Mouse (Mus musculus): Measurements from ENCODE around the gene Erbb3.

The Erbb3 gene

DNA sequence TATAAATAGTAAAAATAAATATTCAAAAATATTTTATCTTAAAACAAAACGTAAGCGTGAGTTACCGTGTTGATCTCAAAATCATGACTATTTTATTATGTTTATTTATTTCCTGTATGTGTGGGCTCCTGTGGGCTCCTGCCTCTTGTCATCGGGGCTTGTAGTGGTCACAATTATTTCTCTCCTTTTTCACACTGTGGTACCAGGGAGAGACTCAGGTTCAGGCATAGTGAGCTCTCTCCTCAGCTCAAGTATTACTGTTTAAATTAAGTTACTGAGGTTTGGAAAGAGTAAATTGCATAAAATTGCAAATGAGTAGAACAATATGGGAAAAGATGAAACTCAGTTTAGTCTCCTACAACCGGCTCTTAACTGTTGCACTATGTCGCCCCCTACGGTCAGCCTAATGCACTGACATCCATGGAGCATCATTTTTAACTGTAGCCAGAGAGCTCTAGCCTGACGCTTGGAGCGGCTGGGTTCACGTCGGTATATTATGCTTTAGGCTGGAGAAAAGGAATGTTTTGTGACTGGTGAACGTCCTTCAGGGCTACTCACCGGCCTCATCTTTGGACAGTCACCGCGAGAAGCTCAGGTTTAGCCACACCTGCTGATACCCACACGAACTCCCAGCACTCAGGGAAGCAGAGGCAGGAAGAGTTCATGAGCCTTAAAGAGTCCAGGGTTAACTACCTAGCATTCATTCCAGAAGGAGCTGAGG is 23.1 kb upstream of the Erbb3 start:
- DNase-seq (ENCODE audit: low read depth, low spot score) = peak; percentile 88

DNA sequence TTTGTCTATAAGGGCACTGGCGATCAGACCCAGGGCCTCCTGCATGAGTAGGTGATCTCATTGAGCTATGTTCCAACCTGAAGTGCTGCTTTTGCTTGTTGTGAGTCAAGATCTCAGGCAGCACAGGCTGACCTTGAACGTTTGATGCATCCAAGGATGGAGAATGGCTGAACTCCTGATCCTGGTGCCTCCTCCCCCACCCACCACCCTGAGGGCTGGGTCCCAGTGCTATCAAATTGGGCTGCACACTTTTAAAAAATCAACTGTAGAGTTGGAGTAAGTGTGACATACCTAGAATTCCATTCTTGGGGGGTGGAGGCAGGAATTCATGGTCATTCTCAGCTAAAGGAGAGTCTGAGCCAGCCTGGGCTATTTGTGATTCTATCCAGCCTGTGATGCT is 17.0 kb upstream of the Erbb3 start:
- no peak for DNase-seq (ENCODE audit: low read depth, low spot score)

DNA sequence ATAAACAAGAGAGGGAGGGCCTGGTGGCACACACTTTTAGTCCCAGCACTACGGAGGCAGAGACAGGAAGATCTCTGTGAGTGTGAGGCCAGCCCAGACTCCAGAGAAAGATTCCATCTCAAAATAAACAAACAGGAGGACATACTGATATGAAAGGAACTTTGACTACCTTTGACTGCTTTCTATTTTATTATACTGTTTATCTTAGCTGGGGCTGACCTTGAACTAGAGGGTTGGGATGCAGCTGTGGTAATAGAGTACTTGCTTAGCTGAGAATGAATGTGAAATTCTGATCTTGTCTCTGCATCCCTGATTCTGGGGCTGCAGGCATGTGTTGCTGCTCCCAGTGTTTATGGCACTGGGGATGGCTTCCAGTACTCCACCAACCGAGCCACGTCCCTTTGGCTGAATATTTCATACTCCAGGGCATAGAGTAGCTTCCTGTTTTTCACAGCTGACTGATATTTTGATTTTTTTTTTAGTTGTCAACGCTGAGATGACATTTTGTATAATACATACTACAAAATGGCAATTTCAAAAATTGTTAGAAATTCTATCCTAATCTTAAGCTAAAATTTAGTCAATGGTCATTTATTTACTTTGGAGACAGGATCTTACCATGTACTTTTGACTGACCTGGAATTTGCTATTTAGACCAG is 13.1 kb upstream of the Erbb3 start:
- DNase-seq (ENCODE audit: low read depth, low spot score) = peak; percentile 69

DNA sequence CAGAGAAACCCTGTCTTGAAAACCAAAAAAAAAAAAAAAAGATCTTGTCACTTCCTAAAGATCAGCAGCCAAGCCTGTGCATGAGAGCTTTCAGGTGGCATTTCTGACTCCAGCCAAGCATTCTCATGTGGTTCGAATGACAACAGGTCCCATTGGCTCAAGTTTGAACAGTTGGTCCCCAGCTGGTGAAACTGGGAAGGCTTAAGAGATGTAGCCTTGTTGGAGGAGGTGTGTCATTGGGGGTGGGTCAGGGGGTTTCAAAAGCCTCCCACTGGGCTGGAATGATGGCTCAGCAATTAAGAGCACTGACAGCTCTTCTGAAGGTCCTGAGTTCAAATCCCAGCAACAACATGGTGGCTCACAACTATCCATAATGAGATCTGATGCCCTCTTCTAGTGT is 12.0 kb upstream of the Erbb3 start:
- DNase-seq (ENCODE audit: low read depth, low spot score) = no peak

DNA sequence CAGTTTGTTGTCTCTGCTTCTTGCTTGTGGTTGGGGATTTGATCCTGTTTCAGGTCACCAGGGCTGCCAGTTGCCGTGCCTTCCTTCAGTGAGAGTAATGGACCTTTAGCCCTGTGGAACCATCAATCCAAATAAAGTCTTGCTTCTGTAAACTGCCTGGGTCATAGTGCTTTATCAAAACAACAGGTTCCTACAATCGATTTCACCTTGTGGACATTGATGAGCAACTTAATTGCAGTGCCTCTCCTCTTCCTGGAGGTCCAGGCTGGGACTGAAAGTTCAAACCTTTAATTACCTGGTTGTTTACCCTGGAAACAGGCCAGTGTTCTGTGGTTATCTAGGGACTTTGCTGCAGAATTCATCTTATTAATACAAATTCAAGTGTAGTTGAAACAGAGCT is 9.0 kb upstream of the Erbb3 start:
- DNase-seq (ENCODE audit: low read depth, low spot score) = no peak

DNA sequence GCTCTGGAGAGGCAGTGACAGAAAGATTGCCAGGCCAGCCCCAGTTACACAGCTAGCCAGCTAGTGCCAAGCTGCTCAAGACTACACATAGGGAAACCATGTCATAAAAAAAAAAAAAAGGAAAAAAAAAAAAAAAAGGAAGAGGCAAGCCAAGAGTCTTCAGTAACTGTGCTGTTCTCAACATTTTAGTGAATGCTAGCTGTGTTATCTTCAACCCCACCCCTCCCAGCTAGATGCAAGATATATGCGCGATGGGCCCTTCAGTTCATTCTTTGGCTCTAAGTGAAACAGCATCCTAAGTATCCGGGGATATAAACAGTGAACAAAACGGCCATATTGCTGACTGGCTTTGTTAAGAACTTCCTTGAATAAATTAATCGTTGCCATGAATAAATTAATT is 3.3 kb upstream of the Erbb3 start:
- DNase-seq (ENCODE audit: low read depth, low spot score) = no peak

DNA sequence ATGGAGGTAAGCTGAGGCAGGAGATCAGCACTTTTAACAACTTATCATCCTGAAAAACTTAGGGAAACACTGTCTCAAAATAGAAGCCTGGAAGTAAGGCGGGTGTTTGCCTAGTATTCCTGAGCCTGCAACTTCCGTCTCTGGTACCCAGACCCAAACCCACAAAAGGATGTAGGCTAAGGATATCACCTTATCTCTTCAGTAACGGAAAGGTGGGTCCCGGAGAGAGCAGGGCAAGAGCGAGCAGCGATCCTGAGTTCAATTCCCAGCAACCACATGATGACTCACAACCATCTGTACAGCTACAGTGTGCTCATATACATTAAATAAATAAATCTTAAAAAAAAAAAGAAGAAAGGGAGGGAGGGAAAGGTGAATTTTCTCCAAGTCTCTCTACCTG is 2.0 kb upstream of the Erbb3 start:
- no peak for DNase-seq (ENCODE audit: low read depth, low spot score)

DNA sequence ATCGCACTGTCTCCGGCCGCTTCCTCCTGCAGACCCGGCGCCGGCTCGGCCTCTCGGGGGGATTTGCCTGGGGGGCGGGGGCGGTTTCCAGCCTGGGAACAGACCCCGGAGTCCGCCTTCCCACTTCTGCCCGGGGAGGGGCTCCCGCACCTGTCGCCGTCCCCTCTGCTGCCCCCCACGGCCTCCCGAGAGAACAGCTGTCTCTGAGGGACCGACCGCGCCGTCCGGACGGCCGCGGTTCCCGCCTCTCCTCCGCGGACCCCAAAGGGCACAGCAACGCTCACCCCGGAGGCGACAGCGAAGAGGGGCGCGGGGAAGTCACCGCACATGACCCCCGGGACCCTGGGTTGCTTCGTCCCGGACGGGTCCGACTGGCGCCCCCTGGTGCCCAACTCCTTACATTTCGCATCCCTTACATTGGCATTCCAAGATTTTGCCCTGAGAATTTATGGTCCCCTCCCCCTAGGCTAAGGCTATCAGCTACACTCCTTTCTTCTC is 790 bp upstream of the Erbb3 start:
- peak; percentile 65 for DNase-seq (ENCODE audit: low read depth, low spot score)

DNA sequence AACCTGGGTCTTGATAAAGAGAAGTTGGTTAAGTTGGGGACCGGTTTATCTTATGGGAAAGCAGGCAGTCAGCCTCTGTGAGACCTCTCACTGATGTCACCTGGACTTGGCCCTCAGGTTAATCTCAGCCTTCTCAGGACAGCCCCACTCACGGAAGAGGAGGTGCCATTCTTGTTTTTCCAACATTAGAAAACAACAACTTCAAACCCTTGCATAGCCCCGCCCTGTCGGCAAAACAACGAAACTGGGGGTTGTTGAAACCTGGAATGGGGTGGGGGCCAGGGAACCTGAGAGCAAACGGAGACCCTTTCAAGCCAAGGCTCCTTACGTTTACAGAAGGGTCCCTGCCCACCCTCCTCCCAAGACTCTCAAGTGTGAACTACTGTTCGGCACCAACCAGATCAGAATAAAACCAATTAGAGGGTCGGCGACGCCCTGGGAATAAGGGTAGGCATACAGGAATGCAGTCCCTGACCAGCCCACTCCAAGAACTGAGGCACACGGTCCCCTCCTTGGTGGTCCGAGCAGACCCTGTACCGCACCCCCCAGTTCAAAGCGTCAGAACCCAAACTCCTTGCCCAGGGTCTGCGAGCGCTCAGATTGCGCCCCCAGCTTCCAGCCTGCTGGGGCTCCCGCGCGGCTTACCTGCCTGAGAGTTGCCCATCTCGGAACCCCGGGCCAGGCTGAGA is 533 bp downstream of the Erbb3 start:
- DNase-seq (ENCODE audit: low read depth, low spot score) = peak; percentile 16

DNA sequence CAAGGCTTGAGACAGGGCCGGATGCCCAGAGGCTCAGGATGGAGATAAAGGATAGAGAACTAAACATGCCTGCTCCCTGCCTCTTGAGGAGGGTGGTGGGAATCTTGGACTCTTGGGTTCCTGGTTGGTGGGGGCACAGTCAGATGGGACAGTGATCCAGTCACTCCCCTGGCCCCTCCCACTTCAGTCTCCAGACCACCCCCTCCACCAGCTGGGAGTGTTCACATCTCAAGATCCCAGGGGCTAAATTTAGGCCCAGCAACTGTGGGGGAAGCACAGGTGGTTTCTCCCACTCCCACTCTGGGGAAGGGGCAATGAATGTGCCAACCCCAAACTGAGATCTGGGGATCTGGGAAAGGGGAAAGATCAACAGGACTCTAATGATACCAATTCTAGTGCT is 1.3 kb downstream of the Erbb3 start:
- DNase-seq (ENCODE audit: low read depth, low spot score) = no peak

DNA sequence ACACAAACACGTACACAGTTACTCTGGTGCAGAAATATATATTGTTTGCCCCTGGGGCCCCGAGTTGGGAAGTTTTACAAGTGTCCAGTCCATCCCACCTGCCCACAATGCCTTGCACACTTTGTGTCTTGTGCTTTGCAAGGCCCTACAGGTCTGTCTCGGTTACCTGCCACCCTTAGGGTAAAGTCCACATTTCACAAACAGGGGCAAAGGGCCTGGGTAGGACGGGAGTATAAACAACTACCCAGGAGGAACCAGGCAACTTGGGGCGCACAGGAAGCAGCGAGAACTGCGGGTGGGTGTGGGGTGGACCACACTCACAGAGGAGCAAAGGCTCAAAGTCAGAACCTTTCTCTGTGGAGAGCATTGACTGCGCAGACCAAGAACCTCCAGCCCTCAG is 1.8 kb downstream of the Erbb3 start:
- no peak for DNase-seq (ENCODE audit: low read depth, low spot score)

DNA sequence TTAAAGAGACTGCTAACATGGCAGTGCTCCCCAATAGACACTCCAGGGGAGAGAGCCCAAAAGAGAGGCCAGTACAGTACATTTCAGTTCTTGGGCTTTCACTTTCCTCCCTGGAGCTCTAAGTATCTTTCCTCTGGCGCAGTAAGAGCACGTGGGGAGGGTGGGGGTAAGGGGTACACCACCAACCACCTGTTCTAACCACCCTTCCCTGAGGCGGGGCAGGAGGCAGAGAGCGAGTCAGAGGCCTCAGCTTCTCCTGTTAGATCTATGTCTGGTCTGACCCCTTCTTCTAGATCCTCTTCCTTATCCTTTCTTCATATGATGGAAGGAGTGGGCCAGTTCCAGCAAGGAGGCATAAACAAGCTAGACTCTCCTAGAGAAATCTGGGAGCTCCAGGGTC is 2.3 kb downstream of the Erbb3 start:
- no peak for DNase-seq (ENCODE audit: low read depth, low spot score)

DNA sequence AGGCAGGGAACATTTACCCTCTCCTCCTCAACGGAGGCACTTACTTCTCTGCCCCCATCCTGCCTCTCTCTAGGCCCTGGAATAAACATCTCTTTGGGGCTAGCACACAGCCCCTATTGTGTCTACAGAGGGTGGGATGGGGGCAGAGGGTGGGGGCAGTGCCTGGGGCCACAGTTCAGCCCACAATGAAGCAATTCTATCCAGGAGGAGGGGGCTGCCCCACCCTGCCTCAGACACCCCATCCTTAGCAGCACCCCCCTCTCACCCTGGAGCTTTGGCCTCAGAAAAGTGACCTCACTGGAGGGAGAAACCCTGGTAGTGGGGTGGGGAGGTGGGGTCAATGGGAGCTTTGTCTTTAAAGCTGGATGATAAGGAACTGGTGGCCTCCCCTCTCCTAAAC is 2.9 kb downstream of the Erbb3 start:
- no peak for DNase-seq (ENCODE audit: low read depth, low spot score)

DNA sequence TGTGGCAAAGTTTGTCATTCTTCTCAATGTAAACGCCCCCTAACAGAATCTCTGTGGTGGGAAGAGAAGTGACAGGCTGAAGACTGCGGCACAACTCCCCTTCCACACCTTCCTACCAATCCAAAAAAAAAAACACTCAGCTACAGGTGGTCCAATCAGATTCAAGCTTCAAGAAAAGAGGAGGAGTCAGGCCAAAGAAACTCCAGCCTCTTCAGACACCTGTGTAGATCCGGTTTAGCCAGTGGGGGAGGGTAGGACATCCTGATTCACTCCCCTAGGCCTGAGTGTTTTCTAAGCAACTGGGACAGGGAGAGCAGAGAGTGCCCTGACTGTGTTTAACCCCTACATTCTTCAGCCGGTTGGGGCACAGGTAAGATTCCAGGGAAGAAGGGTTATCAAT is 5.1 kb downstream of the Erbb3 start:
- no peak for DNase-seq (ENCODE audit: low read depth, low spot score)

DNA sequence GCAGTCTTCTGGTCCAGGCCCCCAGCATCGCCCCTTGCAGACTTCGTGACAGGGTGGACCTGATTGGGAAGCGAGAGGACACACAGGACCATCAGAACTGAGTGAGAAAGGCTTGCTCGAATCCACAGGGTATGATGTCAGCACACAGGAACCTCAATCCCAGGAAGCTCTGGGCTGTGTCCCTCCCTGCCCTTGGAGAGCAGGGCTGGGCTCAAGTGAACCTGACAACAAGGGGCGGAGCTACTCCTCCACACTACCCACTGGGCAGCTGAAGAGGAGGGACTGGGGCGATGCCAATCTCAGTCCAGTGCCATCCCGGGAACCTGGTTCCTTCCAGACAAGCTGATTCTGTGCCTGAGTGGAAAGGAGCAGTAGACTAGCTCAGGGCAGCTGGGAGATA is 5.8 kb downstream of the Erbb3 start:
- no peak for DNase-seq (ENCODE audit: low read depth, low spot score)

DNA sequence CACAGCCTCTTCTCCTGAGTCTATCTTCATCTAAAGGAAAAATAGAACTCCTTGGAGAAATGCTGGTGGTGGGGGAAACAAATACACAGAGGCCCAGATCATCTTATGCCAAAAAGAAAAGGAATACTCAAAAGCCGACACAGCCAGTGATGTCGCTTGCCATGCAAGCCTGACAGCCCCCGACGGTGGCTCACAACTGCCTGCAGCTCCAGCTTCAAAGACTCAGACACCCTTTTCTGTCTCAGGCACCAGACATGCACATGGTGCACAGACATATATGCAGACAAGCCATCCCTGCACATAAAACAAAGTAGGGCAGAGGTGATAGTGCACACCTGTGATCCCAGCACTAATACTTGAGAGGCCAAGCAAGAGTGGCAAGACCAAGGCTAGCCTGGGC is 9.7 kb downstream of the Erbb3 start:
- DNase-seq (ENCODE audit: low read depth, low spot score) = no peak

DNA sequence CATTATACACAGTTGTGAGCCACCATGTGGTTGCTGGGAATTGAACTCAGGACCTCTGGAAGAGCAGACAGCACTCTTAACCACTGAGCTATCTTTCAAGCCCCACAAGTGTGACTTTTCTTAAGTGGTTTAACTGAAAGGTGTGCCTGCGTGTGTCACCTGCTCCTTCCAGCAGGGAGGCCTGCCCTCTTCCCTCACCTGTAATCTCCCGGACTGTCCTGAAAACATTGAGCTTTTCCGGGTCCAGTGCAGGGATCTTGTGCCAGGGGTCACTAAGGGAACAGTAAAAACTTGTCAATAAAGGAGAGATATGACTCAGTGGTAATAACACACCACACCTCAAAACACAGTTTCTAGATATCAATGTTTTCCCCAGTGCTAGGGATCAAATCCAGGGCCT is 10.2 kb downstream of the Erbb3 start:
- no peak for DNase-seq (ENCODE audit: low read depth, low spot score)

DNA sequence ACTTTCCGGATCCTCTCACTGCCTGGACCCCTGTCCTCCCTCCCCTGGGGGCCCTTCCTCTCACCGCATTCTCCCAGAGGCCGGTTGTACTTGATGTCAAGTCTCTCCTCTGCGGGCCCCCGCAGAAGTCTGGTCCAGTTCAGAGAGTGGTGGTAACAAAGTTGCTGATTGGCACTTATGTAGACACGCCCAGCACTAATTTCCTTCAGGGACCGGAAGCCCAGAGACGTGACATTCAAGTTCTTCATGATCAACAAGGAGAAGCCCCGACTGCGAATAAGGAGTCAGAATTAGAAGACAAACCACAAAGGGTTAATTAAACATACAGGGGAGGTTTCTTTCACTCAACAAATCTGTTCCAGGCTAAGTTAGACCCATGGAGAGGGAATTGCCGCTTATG is 11.1 kb downstream of the Erbb3 start:
- DNase-seq (ENCODE audit: low read depth, low spot score) = peak; percentile 86

DNA sequence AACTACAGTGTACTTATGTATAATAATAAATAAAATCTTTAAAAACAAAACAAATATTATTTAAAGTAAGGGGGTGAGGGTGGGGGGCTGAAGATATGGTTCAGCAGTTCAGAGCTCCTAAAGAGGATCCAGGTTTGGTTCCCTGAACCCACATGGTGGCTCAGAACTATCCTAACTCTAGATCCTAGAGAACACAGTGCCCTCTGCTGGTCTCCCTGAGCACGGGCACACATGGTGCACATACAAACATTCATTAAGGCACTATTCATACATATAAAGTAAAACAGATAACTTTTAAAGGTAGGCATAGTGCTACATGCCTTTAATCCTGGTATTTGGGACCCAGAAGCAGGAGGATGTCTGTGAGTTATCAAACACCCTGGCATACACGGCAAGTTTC is 14.4 kb downstream of the Erbb3 start:
- DNase-seq (ENCODE audit: low read depth, low spot score) = peak; percentile 45

DNA sequence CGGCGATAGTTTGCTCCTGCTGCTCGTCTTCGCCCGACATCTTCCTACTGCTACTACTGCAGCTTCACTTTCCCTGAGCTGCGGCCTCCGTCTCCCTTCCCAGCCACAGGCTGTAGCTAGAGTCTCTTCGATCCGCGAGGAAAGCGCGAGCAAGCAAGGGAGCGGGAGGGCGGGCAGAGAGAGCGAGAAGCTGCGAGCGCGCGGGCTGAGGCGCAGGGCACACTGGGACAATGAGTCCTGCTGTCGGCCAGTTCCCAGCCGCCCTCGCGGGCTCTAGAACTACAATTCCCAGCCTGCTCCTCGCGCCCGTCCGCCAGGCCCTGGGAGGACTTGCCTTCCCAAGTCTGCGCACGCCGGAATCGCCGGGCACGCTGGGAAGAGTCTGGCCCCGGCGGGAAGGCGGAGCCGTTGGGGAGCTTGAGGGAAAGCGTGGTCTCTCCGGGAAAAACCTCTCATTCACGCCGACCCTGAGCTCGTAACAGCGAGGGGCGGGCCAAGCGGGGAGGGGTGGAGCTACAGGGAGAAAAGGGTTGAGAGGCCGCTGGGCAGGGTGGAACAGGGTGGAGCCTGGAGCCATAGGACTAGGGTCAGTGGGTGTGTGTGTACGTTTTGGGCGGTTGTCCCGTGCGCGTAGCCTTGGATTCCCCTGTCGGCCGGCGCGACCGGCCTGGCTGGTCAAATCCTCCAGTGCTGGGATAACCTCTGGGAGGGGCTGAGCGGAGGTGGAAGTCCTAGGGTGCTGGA is 23.5 kb downstream of the Erbb3 start, which contains the start of gene Pa2g4:
TSS of gene Pa2g4 (minus strand) at position 200 of the 744 bp plus-strand sequence.
- DNase-seq (ENCODE audit: low read depth, low spot score) = peak; percentile 98

DNA sequence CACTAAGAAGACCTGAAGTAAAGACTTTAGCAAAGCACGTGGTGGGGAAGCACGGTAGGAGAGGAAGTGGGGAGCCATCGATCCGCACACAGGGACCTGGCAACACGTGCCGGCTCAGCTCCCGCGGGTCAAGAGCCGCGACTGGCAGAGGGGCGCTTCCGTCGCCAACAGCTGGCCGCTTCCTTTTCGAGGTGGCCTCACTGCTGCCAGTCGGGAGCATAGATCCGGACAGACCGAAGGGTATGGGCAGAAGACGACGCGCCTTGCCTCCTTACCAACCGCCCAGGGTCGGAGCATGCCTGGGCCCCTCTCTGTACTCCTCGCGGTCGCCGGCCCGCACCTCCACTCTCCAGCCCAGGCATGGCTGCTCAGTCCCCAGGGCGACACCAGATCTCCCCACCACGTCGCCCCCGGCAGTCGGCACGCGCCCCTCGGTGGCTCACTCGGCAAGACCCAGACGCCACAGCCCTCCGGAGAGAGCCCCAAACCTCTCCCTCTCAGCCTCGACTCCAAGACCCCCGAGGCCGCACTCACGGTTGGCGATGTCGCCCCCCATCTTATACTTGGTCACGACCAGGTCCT is 24.2 kb downstream of the Erbb3 start:
- DNase-seq (ENCODE audit: low read depth, low spot score) = peak; percentile 77

DNA sequence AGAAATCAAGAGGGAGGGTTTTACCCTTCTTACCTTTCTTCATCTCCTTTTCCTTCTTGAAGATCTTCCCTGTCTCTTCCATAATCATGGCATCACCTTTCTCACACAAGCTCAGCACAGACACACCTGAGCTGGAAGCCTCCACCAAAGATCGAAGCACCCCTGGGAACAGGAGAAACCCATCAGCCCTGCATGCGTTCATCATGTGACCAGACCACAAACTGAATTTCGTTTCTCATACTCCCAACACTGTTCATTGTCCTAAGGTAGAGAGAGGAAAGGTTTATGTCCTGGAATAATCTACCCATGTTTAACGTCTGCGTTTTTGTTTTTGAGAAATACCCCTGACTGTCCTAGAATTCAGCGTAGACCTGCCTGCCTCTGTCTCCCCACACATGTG is 25.9 kb downstream of the Erbb3 start:
- DNase-seq (ENCODE audit: low read depth, low spot score) = no peak

Measured in A20 (cell line).